In genomic region chr16:90400314-90400713, GRCm38 (mm10) we compare ENCODE assay signal across 7 mouse cellular contexts. TPM values are rescaled to one million over a fixed set of nuclear protein-coding genes. Genes with fewer than 3 reads are reported as not detected.
DNase-seq lines count a peak whose midpoint lies in the region; ATAC-seq lines count a peak whose summit lies in the region.

No protein-coding gene starts in this region.

- peaks cover 32% of the 10 kb centered on the region for H3K4me1 ChIP-seq in forebrain, embryonic 15.5 days
- H3K4me1 ChIP-seq in limb, embryonic 13.5 days: peaks cover 59% of the 10 kb centered on the region

- peak; percentile 33 for DNase-seq in ovary, postnatal 36 days (ENCODE audit: low spot score)
- no peak for DNase-seq in ovary, postnatal 10 days (ENCODE audit: low spot score)
- no peak for DNase-seq in thymus, adult 18-20 months
- DNase-seq in frontal cortex, postnatal 36 days (ENCODE audit: low spot score in 2 of 2): no peak
- no peak for DNase-seq in layer of hippocampus, postnatal 14 days (ENCODE audit: low spot score in 2 of 2)

- no peak overlapping the region for H3K9ac ChIP-seq in forebrain, embryonic 15.5 days (replicated peaks)
- no peak overlapping the region for H3K9ac ChIP-seq in limb, embryonic 13.5 days

- H3K4me3 ChIP-seq in forebrain, embryonic 15.5 days: no peak overlapping the region
- H3K4me3 ChIP-seq in limb, embryonic 13.5 days: 0 out of 2 replicates have a peak overlapping the region, but pooled peaks have one; percentile 3

- H3K27ac ChIP-seq in forebrain, embryonic 15.5 days (replicated peaks): no peak overlapping the region
- H3K27ac ChIP-seq in limb, embryonic 13.5 days: peak overlapping the region; percentile 69; the same call in 1 of the 2 replicates

- no peaks in the 10 kb centered on the region for H3K27me3 ChIP-seq in forebrain, embryonic 15.5 days
- H3K27me3 ChIP-seq in limb, embryonic 13.5 days: no peaks in the 10 kb centered on the region

- ATAC-seq in forebrain, embryonic 15.5 days (replicated peaks): peak; percentile 29; the same call in 1 of the 2 replicates
- peak; percentile 58; the same call in 1 of the 2 replicates for ATAC-seq in limb, embryonic 13.5 days (ENCODE audit: low FRiP score, low read depth)

- no peaks in the 10 kb centered on the region for H3K9me3 ChIP-seq in forebrain, embryonic 15.5 days
- H3K9me3 ChIP-seq in limb, embryonic 13.5 days: no peaks in the 10 kb centered on the region

- no peaks in the 10 kb centered on the region for H3K36me3 ChIP-seq in forebrain, embryonic 15.5 days
- peaks cover 5% of the 10 kb centered on the region; the same call in 1 of the 2 replicates for H3K36me3 ChIP-seq in limb, embryonic 13.5 days

- WGBS in forebrain, embryonic 15.5 days: 4% methylated on average over 9 of the region's 9 CpGs
- WGBS in limb, embryonic 13.5 days: 11% methylated on average over 6 of the region's 9 CpGs

- H3K4me2 ChIP-seq in forebrain, embryonic 15.5 days (replicated peaks): no peak overlapping the region
- peak overlapping the region; percentile 49 for H3K4me2 ChIP-seq in limb, embryonic 13.5 days (replicated peaks)

RNA-seq across cellular contexts. Expression of gene Hunk, which starts 14.5 kb away (rescaled TPM):
- polyA plus RNA-seq in forebrain, embryonic 15.5 days (2015; fragmentation: Nextera tagmentation; extraction: Ambion mirVana): 11.8 and 13.6 TPM in 2 replicates
- polyA plus RNA-seq in limb, embryonic 13.5 days (2015; fragmentation: Nextera tagmentation; extraction: Ambion mirVana): 16.5 and 17.9 TPM in 2 replicates
- 10 to 100 TPM; 26.6 to 27.2 TPM for total RNA-seq in layer of hippocampus, postnatal 14 days (2021)
